Mouse (Mus musculus) intestine, embryonic 14.5 days (tissue): ENCODE measurements around the gene Zbtb11. TPM values are rescaled to one million over a fixed set of nuclear protein-coding genes. Genes with fewer than 3 reads are reported as not detected.
"Not testable (repeated sequence)": the region's sequence is repeated elsewhere in the genome, so short reads cannot be mapped to it uniquely, and the experiment has no call there.

ENCODE experiments used
- ATAC-seq: fragments of 200-750 bp; cut with Nextera tagmentation; replicated peaks from 2 replicates; pipeline ENCODE4 v1.8.0; 2017; ENCODE audit warnings: low read depth, moderate number of reproducible peaks, moderate TSS enrichment, moderate library complexity; ENCODE audit not compliant: low FRiP score, low TSS enrichment
- DNase-seq: peaks from one replicate; pipeline ENCODE4 v3.0.0-alpha.2; 2018; ENCODE audit warnings: low spot score
- H3K27ac ChIP-seq: fragments of 300-500 bp; sonication (generic); 2 replicates; pipeline ENCODE4 v1.5.1; 2014; ENCODE audit warnings: low read depth, mild to moderate bottlenecking, control low read depth
- H3K27me3 ChIP-seq: fragments of 300-500 bp; sonication (generic); replicated peaks from 2 replicates; pipeline ENCODE4 v1.6.1; 2014; ENCODE audit warnings: low read length, control low read depth; ENCODE audit not compliant: control insufficient read depth, insufficient read depth
- H3K36me3 ChIP-seq: fragments of 300-500 bp; sonication (generic); 2 replicates; pipeline ENCODE4 v1.6.1; 2014; ENCODE audit warnings: low read length, control low read depth; ENCODE audit not compliant: control insufficient read depth, insufficient read depth
- H3K4me1 ChIP-seq: fragments of 300-500 bp; sonication (generic); replicated peaks from 2 replicates; pipeline ENCODE4 v1.6.1; 2014; ENCODE audit warnings: low read length, control low read depth, mixed read lengths; ENCODE audit not compliant: control insufficient read depth, insufficient read depth
- H3K4me2 ChIP-seq: fragments of 300-500 bp; sonication (generic); 2 replicates; pipeline ENCODE4 v1.6.1; 2014; ENCODE audit warnings: low read length
- H3K4me3 ChIP-seq: fragments of 300-500 bp; sonication (generic); 2 replicates; pipeline ENCODE4 v1.5.1; 2014; ENCODE audit warnings: low read depth, low read length, control low read depth, mixed read lengths
- H3K9ac ChIP-seq: fragments of 300-500 bp; sonication (generic); 2 replicates; pipeline ENCODE4 v1.6.1; 2014; ENCODE audit warnings: mild to moderate bottlenecking, low read length
- H3K9me3 ChIP-seq: fragments of 300-500 bp; sonication (generic); 2 replicates; pipeline ENCODE4 v1.6.1; 2016; ENCODE audit warnings: low read length, control low read depth; ENCODE audit not compliant: control insufficient read depth
- WGBS: fragments of 180-500 bp; shearing (Covaris S2); extraction: QIAGEN DNeasy Blood & Tissue Kit; methylation state at CpG from one replicate; pipeline ENCODE4 v1.1.7; 2014; 5-methylcytosine and 5-hydroxymethylcytosine counted together
- polyA plus RNA-seq: library from polyadenylated mRNA; unstranded; fragments of >200 nt; fragmentation: Nextera tagmentation; extraction: Ambion mirVana; gene quantifications from 2 replicates; pipeline ENCODE4 v1.2.1, GENCODE M21; 2014

Zbtb11 gene
- polyA plus RNA-seq, 1 experiment from 2014 or later: 20.3 TPM

- not testable (repeated sequence) for H3K4me1 ChIP-seq, H3K27me3 ChIP-seq, H3K36me3 ChIP-seq, H3K4me2 ChIP-seq, H3K4me3 ChIP-seq, H3K27ac ChIP-seq, ATAC-seq, H3K9ac ChIP-seq, DNase-seq, H3K9me3 ChIP-seq
- WGBS: 86% methylated on average over 2 of the region's 2 CpGs
Observed at GRCm38 (mm10) chr16:55947876-55948410, 25.7 kb upstream of the Zbtb11 start.

- Histone ChIP-seq H3K27ac (no peak overlapping the region), H3K4me3 (no peak overlapping the region), H3K36me3 (no peaks in the 10 kb centered on the region), H3K9ac (no peak overlapping the region), H3K4me1 (no peaks in the 10 kb centered on the region), H3K9me3 (no peaks in the 10 kb centered on the region), H3K27me3 (no peaks in the 10 kb centered on the region), H3K4me2 (no peak overlapping the region; the same call in 1 of the 2 replicates)
- DNase-seq: no peak
- 49% methylated on average over 7 of the region's 7 CpGs for WGBS
- no peak for ATAC-seq
Observed at GRCm38 (mm10) chr16:55948963-55949362, 24.7 kb upstream of the Zbtb11 start.

- H3K4me3 ChIP-seq: no peak overlapping the region
- no peak overlapping the region for H3K4me2 ChIP-seq
- no peaks in the 10 kb centered on the region for H3K4me1 ChIP-seq
- H3K9me3 ChIP-seq: no peaks in the 10 kb centered on the region
- no peaks in the 10 kb centered on the region for H3K27me3 ChIP-seq
- no peak overlapping the region for H3K9ac ChIP-seq
- WGBS: 72% methylated on average over 3 of the region's 3 CpGs
- DNase-seq (no peak), ATAC-seq (no peak)
- no peaks in the 10 kb centered on the region for H3K36me3 ChIP-seq
- no peak overlapping the region for H3K27ac ChIP-seq
Observed at GRCm38 (mm10) chr16:55950462-55950861, 23.2 kb upstream of the Zbtb11 start.

- H3K4me3 ChIP-seq: no peak overlapping the region; the same call in 1 of the 2 replicates
- WGBS: 39% methylated on average over 19 of the region's 19 CpGs
- H3K9me3 ChIP-seq: no peaks in the 10 kb centered on the region
- ATAC-seq: no peak
- H3K4me1 ChIP-seq: no peaks in the 10 kb centered on the region
- peak; percentile 89 for DNase-seq
- H3K4me2 ChIP-seq: peak overlapping the region; percentile 29; the same call in 1 of the 2 replicates
- no peak overlapping the region for H3K9ac ChIP-seq
- H3K27ac ChIP-seq: no peak overlapping the region
- no peaks in the 10 kb centered on the region for H3K27me3 ChIP-seq
- no peaks in the 10 kb centered on the region for H3K36me3 ChIP-seq
Observed at GRCm38 (mm10) chr16:55950946-55951678, 22.6 kb upstream of the Zbtb11 start.

GRCm38 (mm10) chr16:55951679-55952327 is 21.9 kb upstream of the Zbtb11 start:
- Histone ChIP-seq H3K27ac (no peak overlapping the region), H3K27me3 (no peaks in the 10 kb centered on the region), H3K4me1 (no peaks in the 10 kb centered on the region), H3K9ac (no peak overlapping the region), H3K36me3 (no peaks in the 10 kb centered on the region), H3K9me3 (no peaks in the 10 kb centered on the region), H3K4me3 (no peak overlapping the region), H3K4me2 (no peak overlapping the region)
- ATAC-seq (no peak), DNase-seq (no peak)
- 79% methylated on average over 7 of the region's 7 CpGs for WGBS

- H3K9ac ChIP-seq: no peak overlapping the region
- no peak overlapping the region for H3K4me2 ChIP-seq
- H3K27me3 ChIP-seq: no peaks in the 10 kb centered on the region
- no peaks in the 10 kb centered on the region for H3K9me3 ChIP-seq
- H3K4me1 ChIP-seq: no peaks in the 10 kb centered on the region
- ATAC-seq (no peak), DNase-seq (no peak)
- no peak overlapping the region for H3K4me3 ChIP-seq
- H3K27ac ChIP-seq: no peak overlapping the region
- no peaks in the 10 kb centered on the region for H3K36me3 ChIP-seq
Observed at GRCm38 (mm10) chr16:55952771-55953170, 20.9 kb upstream of the Zbtb11 start.

GRCm38 (mm10) chr16:55954196-55954595 is 19.5 kb upstream of the Zbtb11 start:
- ATAC-seq, H3K27ac ChIP-seq, DNase-seq, H3K9me3 ChIP-seq, H3K4me3 ChIP-seq, H3K36me3 ChIP-seq, H3K4me1 ChIP-seq, H3K9ac ChIP-seq, H3K27me3 ChIP-seq, H3K4me2 ChIP-seq: not testable (repeated sequence)
- WGBS: 93% methylated on average over 9 of the region's 9 CpGs

GRCm38 (mm10) chr16:55963068-55963467 is 10.6 kb upstream of the Zbtb11 start:
- H3K4me1 ChIP-seq, H3K9me3 ChIP-seq, ATAC-seq, H3K9ac ChIP-seq, H3K36me3 ChIP-seq, H3K4me3 ChIP-seq, H3K27ac ChIP-seq, DNase-seq, H3K4me2 ChIP-seq, H3K27me3 ChIP-seq: not testable (repeated sequence)
- 90% methylated on average over 5 of the region's 11 CpGs for WGBS
